Mouse (Mus musculus): ENCODE measurements around the gene Taf12. TPM values are rescaled to one million over a fixed set of nuclear protein-coding genes. Genes with fewer than 3 reads are reported as not detected.
"Not testable (repeated sequence)": the region's sequence is repeated elsewhere in the genome, so short reads cannot be mapped to it uniquely, and the experiment has no call there.

Taf12 gene
- polyA plus RNA-seq, 1 experiment from 2014 or later: 51.5 TPM

DNA sequence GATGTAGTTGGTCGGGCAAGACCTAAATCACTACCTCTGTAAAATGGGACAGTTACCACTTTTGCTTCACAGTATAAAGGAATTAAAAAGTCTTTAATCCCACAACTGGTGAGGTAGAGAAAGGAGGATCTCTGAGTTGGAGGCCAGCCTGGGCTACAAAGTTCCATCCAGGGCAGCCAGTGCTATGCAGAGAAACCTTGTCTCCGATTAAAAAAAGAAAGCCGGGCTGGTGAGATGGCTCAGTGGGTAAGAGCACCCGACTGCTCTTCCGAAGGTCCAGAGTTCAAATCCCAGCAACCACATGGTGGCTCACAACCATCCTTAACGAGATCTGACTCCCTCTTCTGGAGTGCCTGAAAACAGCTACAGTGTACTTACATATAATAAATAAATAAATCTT, 29.3 kb downstream of the Taf12 start:
- Histone ChIP-seq H3K4me2 (peak overlapping the region; percentile 68), H3K4me3 (peak overlapping the region; percentile 42)
- H3K27ac ChIP-seq; H3K9me3 ChIP-seq (replicated peaks); ATAC-seq; H3K9ac ChIP-seq; H3K36me3 ChIP-seq (ENCODE audit: poor library complexity, severe bottlenecking); H3K4me1 ChIP-seq; H3K27me3 ChIP-seq: not testable (repeated sequence)
- WGBS: 45% methylated on average over 6 of the region's 6 CpGs

- Histone ChIP-seq H3K4me3 (no peak overlapping the region), H3K9me3 (replicated peaks) (no peaks in the 10 kb centered on the region), H3K27me3 (no peaks in the 10 kb centered on the region), H3K4me2 (no peak overlapping the region), H3K4me1 (peaks cover 18% of the 10 kb centered on the region), H3K9ac (no peak overlapping the region), H3K36me3 (ENCODE audit: poor library complexity, severe bottlenecking) (peaks cover 7% of the 10 kb centered on the region), H3K27ac (no peak overlapping the region)
- WGBS: 87% methylated on average over 8 of the region's 8 CpGs
- no peak for ATAC-seq
Measured at GRCm38 (mm10) chr4:132305276-132305675, 31.1 kb downstream of the Taf12 start.

- WGBS: 70% methylated on average over 6 of the region's 6 CpGs
- peaks cover 23% of the 10 kb centered on the region for H3K4me1 ChIP-seq
- no peak overlapping the region for H3K4me2 ChIP-seq
- no peaks in the 10 kb centered on the region for H3K9me3 ChIP-seq (replicated peaks)
- no peak overlapping the region for H3K27ac ChIP-seq
- peaks cover 15% of the 10 kb centered on the region for H3K36me3 ChIP-seq (ENCODE audit: poor library complexity, severe bottlenecking)
- H3K4me3 ChIP-seq: no peak overlapping the region
- H3K27me3 ChIP-seq: no peaks in the 10 kb centered on the region
- H3K9ac ChIP-seq: no peak overlapping the region
- no peak for ATAC-seq
Measured at GRCm38 (mm10) chr4:132306004-132306403, 31.8 kb downstream of the Taf12 start.

- Histone ChIP-seq H3K9me3 (replicated peaks) (no peaks in the 10 kb centered on the region), H3K4me1 (peaks cover 17% of the 10 kb centered on the region), H3K27ac (peak overlapping the region; percentile 85), H3K27me3 (no peaks in the 10 kb centered on the region), H3K9ac (peak overlapping the region; percentile 90), H3K36me3 (ENCODE audit: poor library complexity, severe bottlenecking) (peaks cover 41% of the 10 kb centered on the region), H3K4me2 (peak overlapping the region; percentile 93), H3K4me3 (peak overlapping the region; percentile 73)
- ATAC-seq: peak; percentile 96
- WGBS: under 1% methylated on average over 41 of the region's 41 CpGs
Measured at GRCm38 (mm10) chr4:132308437-132309139, 34.4 kb downstream of the Taf12 start.

DNA sequence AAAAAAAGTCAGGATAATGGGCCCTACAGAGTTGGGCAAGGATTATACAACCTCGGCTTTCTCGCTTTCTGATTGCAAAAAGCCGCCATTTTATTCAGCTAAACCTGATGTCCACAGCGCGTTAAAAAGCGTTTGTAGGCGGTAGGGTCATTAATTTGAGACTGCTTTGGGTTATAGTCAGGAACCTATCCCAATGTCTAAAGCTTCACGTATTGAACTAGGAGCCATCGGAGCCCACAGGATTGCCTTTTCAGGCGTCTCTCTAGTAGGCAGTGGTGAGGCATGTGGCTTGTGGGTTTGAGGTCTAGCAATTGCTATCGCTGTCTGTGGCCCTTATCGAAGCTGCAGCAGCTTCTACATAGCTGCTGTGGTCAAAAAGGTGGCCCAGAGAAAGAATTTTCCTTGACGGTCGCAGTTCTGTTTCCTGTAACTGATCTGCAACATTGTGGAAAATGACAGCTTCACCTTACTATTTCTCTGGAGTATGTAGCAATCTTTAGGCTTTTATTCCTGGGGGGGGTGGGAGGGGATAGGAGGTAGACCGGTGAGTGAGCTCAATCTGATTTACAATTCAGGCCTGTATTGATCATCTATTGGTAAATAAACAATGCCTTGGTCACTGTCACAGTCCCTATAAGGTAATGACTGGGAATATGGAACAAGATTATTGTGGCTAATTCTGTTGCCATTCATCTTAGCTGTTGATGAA, 35.1 kb downstream of the Taf12 start:
- no peaks in the 10 kb centered on the region for H3K27me3 ChIP-seq
- peak overlapping the region; percentile 85 for H3K27ac ChIP-seq
- H3K36me3 ChIP-seq (ENCODE audit: poor library complexity, severe bottlenecking): peaks cover 48% of the 10 kb centered on the region
- peak overlapping the region; percentile 73 for H3K4me3 ChIP-seq
- WGBS: 1% methylated on average over 15 of the region's 15 CpGs
- ATAC-seq: no peak
- H3K9ac ChIP-seq: peak overlapping the region; percentile 90
- peak overlapping the region; percentile 93 for H3K4me2 ChIP-seq
- peaks cover 17% of the 10 kb centered on the region for H3K4me1 ChIP-seq
- H3K9me3 ChIP-seq (replicated peaks): no peaks in the 10 kb centered on the region

GRCm38 (mm10) chr4:132309849-132310472, 35.8 kb downstream of the Taf12 start:
- ATAC-seq: no peak
- peak overlapping the region; percentile 93 for H3K4me2 ChIP-seq
- H3K27me3 ChIP-seq: no peaks in the 10 kb centered on the region
- 27% methylated on average over 10 of the region's 10 CpGs for WGBS
- peaks cover 17% of the 10 kb centered on the region for H3K4me1 ChIP-seq
- peak overlapping the region; percentile 85 for H3K27ac ChIP-seq
- peak overlapping the region; percentile 73 for H3K4me3 ChIP-seq
- peaks cover 52% of the 10 kb centered on the region for H3K36me3 ChIP-seq (ENCODE audit: poor library complexity, severe bottlenecking)
- H3K9ac ChIP-seq: peak overlapping the region; percentile 90
- H3K9me3 ChIP-seq (replicated peaks): no peaks in the 10 kb centered on the region

- WGBS: 31% methylated on average over 1 of the region's 1 CpGs
- ATAC-seq: no peak
Measured at GRCm38 (mm10) chr4:132311209-132311608, 37.0 kb downstream of the Taf12 start.

GRCm38 (mm10) chr4:132311801-132312200, 37.6 kb downstream of the Taf12 start:
- WGBS: 52% methylated on average over 3 of the region's 3 CpGs
- Histone ChIP-seq H3K9me3 (replicated peaks) (no peaks in the 10 kb centered on the region), H3K36me3 (ENCODE audit: poor library complexity, severe bottlenecking) (peaks cover 64% of the 10 kb centered on the region), H3K4me1 (peaks cover 17% of the 10 kb centered on the region), H3K4me2 (no peak overlapping the region), H3K27me3 (no peaks in the 10 kb centered on the region), H3K27ac (no peak overlapping the region), H3K4me3 (no peak overlapping the region), H3K9ac (no peak overlapping the region)
- no peak for ATAC-seq

More at GRCm38 (mm10) chr4:132311209-132311608, 37.0 kb downstream of the Taf12 start:
- no peaks in the 10 kb centered on the region for H3K27me3 ChIP-seq
- H3K4me2 ChIP-seq: no peak overlapping the region
- no peak overlapping the region for H3K4me3 ChIP-seq
- H3K36me3 ChIP-seq (ENCODE audit: poor library complexity, severe bottlenecking): peaks cover 58% of the 10 kb centered on the region
- H3K4me1 ChIP-seq: peaks cover 17% of the 10 kb centered on the region
- H3K9ac ChIP-seq: no peak overlapping the region
- no peaks in the 10 kb centered on the region for H3K9me3 ChIP-seq (replicated peaks)
- no peak overlapping the region for H3K27ac ChIP-seq

GRCm38 (mm10) chr4:132312627-132313026, 38.5 kb downstream of the Taf12 start:
- Histone ChIP-seq H3K4me3 (no peak overlapping the region), H3K4me1 (peaks cover 17% of the 10 kb centered on the region), H3K27ac (no peak overlapping the region), H3K36me3 (ENCODE audit: poor library complexity, severe bottlenecking) (peaks cover 73% of the 10 kb centered on the region), H3K27me3 (no peaks in the 10 kb centered on the region), H3K9me3 (replicated peaks) (no peaks in the 10 kb centered on the region), H3K9ac (no peak overlapping the region), H3K4me2 (no peak overlapping the region)
- WGBS: 86% methylated on average over 5 of the region's 5 CpGs
- ATAC-seq: no peak

- H3K4me3 ChIP-seq: no peak overlapping the region
- H3K9me3 ChIP-seq (replicated peaks): no peaks in the 10 kb centered on the region
- H3K4me1 ChIP-seq: 0 out of 2 replicates have a peak, but pooled peaks cover under 1% of the 10 kb centered on the region
- ATAC-seq: no peak
- peaks cover 89% of the 10 kb centered on the region for H3K36me3 ChIP-seq (ENCODE audit: poor library complexity, severe bottlenecking)
- no peak overlapping the region for H3K4me2 ChIP-seq
- 85% methylated on average over 8 of the region's 8 CpGs for WGBS
- H3K9ac ChIP-seq: no peak overlapping the region
- H3K27me3 ChIP-seq: no peaks in the 10 kb centered on the region
- H3K27ac ChIP-seq: no peak overlapping the region
Measured at GRCm38 (mm10) chr4:132315711-132316110, 41.5 kb downstream of the Taf12 start.

- Histone ChIP-seq H3K27ac (no peak overlapping the region), H3K4me2 (no peak overlapping the region), H3K36me3 (ENCODE audit: poor library complexity, severe bottlenecking) (peaks cover 40% of the 10 kb centered on the region), H3K9me3 (replicated peaks) (no peaks in the 10 kb centered on the region), H3K4me1 (peaks cover 17% of the 10 kb centered on the region), H3K9ac (no peak overlapping the region), H3K27me3 (no peaks in the 10 kb centered on the region), H3K4me3 (no peak overlapping the region)
- 79% methylated on average over 5 of the region's 5 CpGs for WGBS
- no peak for ATAC-seq
Measured at GRCm38 (mm10) chr4:132326481-132326880, 52.3 kb downstream of the Taf12 start.

DNA sequence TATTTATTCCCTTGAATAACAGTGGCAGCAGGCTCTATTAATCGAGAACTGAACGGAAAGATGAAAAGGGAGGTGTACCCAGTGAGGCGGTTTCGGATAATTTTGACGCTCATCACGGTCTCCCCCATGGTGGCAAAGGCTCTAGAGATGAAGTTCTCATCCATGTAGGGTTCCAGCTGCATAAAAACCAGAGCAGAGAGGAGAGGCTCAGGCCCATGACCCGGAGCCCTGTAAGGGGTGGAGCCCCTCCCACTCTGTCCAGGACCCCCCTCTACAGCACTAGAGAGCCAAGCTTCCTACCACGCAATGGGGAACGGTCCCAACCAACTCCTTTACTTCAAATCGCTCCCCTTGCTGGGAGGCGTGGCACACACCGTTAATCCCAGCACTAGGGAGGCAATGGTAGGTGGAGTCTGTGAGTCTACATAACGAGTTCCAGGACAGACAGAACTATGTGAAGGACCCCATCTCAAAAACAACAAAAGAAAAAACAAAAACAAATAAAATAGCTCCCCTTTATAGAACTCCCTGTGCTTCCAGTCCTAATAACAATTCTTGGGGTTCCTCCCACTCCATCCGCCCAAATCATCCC, 54.3 kb downstream of the Taf12 start:
- peaks cover 42% of the 10 kb centered on the region for H3K36me3 ChIP-seq (ENCODE audit: poor library complexity, severe bottlenecking)
- peaks cover 17% of the 10 kb centered on the region for H3K4me1 ChIP-seq
- ATAC-seq: no peak
- H3K4me2 ChIP-seq: peak overlapping the region; percentile 86
- WGBS: 45% methylated on average over 14 of the region's 14 CpGs
- H3K27ac ChIP-seq: peak overlapping the region; percentile 79; the same call in 1 of the 2 replicates
- H3K9ac ChIP-seq: peak overlapping the region; percentile 88
- no peaks in the 10 kb centered on the region for H3K27me3 ChIP-seq
- no peaks in the 10 kb centered on the region for H3K9me3 ChIP-seq (replicated peaks)
- peak overlapping the region; percentile 83 for H3K4me3 ChIP-seq
